Mouse (Mus musculus) liver, embryonic 15.5 days (tissue): ENCODE measurements at regions not wholly inside any gene's neighbourhood (a gene's known extent, or its start where the extent isn't known, plus 50 kb on each side); places are given as distances from the start of the nearest gene placed in this dataset.

ENCODE experiments used
- ATAC-seq: fragments of 200-750 bp; cut with Nextera tagmentation; 2 replicates; pipeline ENCODE4 v1.8.0; 2017; ENCODE audit warnings: moderate number of reproducible peaks, mild to moderate bottlenecking, moderate library complexity; ENCODE audit not compliant: insufficient read depth
- H3K27ac ChIP-seq: fragments of 300-500 bp; sonication (generic); replicated peaks from 2 replicates; pipeline ENCODE4 v1.5.1; 2015; ENCODE audit warnings: mild to moderate bottlenecking, inconsistent platforms
- H3K27me3 ChIP-seq: fragments of 300-500 bp; sonication (generic); 2 replicates; pipeline ENCODE4 v1.6.1; 2015; ENCODE audit warnings: mild to moderate bottlenecking, inconsistent platforms
- H3K36me3 ChIP-seq: fragments of 300-500 bp; sonication (generic); replicated peaks from 2 replicates; pipeline ENCODE4 v1.6.1; 2015; ENCODE audit warnings: moderate library complexity, mild to moderate bottlenecking, inconsistent platforms
- H3K4me1 ChIP-seq: fragments of 300-500 bp; sonication (generic); replicated peaks from 2 replicates; pipeline ENCODE4 v1.6.1; 2015; ENCODE audit warnings: inconsistent platforms
- H3K4me2 ChIP-seq: fragments of 300-500 bp; sonication (generic); 2 replicates; pipeline ENCODE4 v1.6.1; 2015; ENCODE audit warnings: moderate library complexity, mild to moderate bottlenecking, inconsistent platforms
- H3K4me3 ChIP-seq: fragments of 300-500 bp; sonication (generic); replicated peaks from 2 replicates; pipeline ENCODE4 v1.5.1; 2015; ENCODE audit warnings: mild to moderate bottlenecking, inconsistent platforms
- H3K9ac ChIP-seq: fragments of 300-500 bp; sonication (generic); 2 replicates; pipeline ENCODE4 v1.6.1; 2015; ENCODE audit warnings: moderate library complexity, mild to moderate bottlenecking, inconsistent platforms
- H3K9me3 ChIP-seq: fragments of 300-500 bp; sonication (generic); replicated peaks from 2 replicates; pipeline ENCODE4 v1.6.1; 2016; ENCODE audit warnings: inconsistent platforms
- WGBS: fragments of 180-500 bp; shearing (Covaris S2); methylation state at CpG from one replicate; pipeline ENCODE4 v1.1.7; 2015; ENCODE audit warnings: mixed read lengths; ENCODE audit not compliant: insufficient replicate concordance; 5-methylcytosine and 5-hydroxymethylcytosine counted together

DNA sequence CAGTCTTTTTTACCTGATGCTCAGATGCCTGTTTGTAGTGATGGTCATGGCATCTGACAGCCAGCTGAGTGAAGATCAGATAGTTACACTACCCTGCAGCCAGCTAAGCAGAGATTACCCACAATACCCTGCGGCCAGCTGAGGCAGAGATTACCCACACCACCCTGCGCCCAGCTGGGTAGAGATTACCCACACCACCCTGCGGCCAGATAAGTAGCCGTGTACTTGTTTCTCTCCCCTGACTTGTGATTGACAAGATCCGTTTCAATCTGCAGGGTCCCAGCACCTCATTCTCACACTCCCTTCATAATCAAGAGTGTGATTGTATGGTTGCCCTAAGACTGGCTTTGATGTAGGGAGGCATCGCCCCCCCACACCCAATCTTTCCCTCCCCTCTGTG, 195.9 kb upstream of the Kif2a start:
- no peak overlapping the region for H3K4me2 ChIP-seq
- no peak overlapping the region for H3K27ac ChIP-seq
- no peak overlapping the region for H3K4me3 ChIP-seq
- H3K4me1 ChIP-seq: no peaks in the 10 kb centered on the region
- H3K27me3 ChIP-seq: no peaks in the 10 kb centered on the region
- no peaks in the 10 kb centered on the region for H3K9me3 ChIP-seq
- no peak overlapping the region for H3K9ac ChIP-seq
- ATAC-seq: no peak
- 65% methylated on average over 6 of the region's 6 CpGs for WGBS
- no peaks in the 10 kb centered on the region for H3K36me3 ChIP-seq

GRCm38 (mm10) chr13:107213281-107213680, 191.4 kb upstream of the Kif2a start:
- WGBS: 36% methylated on average over 2 of the region's 2 CpGs
- Histone ChIP-seq H3K36me3 (no peaks in the 10 kb centered on the region), H3K9me3 (no peaks in the 10 kb centered on the region), H3K4me1 (no peaks in the 10 kb centered on the region), H3K9ac (no peak overlapping the region), H3K27ac (no peak overlapping the region), H3K4me2 (no peak overlapping the region), H3K27me3 (no peaks in the 10 kb centered on the region), H3K4me3 (no peak overlapping the region)
- ATAC-seq: no peak

DNA sequence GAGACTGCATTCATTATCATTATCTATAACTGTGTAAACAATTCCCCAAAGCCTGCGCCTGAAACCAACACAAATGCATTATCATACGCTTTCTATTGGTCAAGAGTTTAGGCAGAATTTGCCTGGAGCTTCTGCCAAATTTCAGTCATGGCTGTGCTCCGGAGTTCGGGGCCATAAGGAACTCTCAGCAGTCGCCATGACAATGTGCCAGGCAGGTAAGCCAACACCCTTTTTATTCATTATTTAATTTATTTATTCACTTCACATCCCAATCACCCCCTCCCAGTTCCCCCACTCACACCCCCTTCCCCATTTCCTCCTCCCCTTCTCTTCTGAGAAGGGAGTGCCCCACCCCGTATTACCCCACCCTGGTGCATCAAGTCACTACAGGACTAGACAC, 188.8 kb upstream of the Kif2a start:
- H3K9me3 ChIP-seq: no peaks in the 10 kb centered on the region
- no peaks in the 10 kb centered on the region for H3K36me3 ChIP-seq
- no peak overlapping the region for H3K4me3 ChIP-seq
- 52% methylated on average over 6 of the region's 6 CpGs for WGBS
- ATAC-seq: no peak
- H3K4me2 ChIP-seq: no peak overlapping the region
- H3K27ac ChIP-seq: no peak overlapping the region
- no peak overlapping the region for H3K9ac ChIP-seq
- no peaks in the 10 kb centered on the region for H3K4me1 ChIP-seq
- H3K27me3 ChIP-seq: no peaks in the 10 kb centered on the region

- ATAC-seq: no peak
- H3K36me3 ChIP-seq: no peaks in the 10 kb centered on the region
- no peak overlapping the region for H3K4me3 ChIP-seq
- H3K4me2 ChIP-seq: no peak overlapping the region
- H3K9ac ChIP-seq: no peak overlapping the region
- no peaks in the 10 kb centered on the region for H3K27me3 ChIP-seq
- no peaks in the 10 kb centered on the region for H3K9me3 ChIP-seq
- no peak overlapping the region for H3K27ac ChIP-seq
- 65% methylated on average over 20 of the region's 20 CpGs for WGBS
- H3K4me1 ChIP-seq: no peaks in the 10 kb centered on the region
Observed at GRCm38 (mm10) chr13:107207354-107208181, 185.6 kb upstream of the Kif2a start.

- no peak overlapping the region for H3K4me2 ChIP-seq
- no peaks in the 10 kb centered on the region for H3K27me3 ChIP-seq
- H3K27ac ChIP-seq: no peak overlapping the region
- no peak overlapping the region for H3K4me3 ChIP-seq
- no peaks in the 10 kb centered on the region for H3K36me3 ChIP-seq
- H3K9me3 ChIP-seq: no peaks in the 10 kb centered on the region
- H3K9ac ChIP-seq: no peak overlapping the region
- H3K4me1 ChIP-seq: no peaks in the 10 kb centered on the region
- WGBS: 49% methylated on average over 1 of the region's 1 CpGs
- ATAC-seq: no peak
Observed at GRCm38 (mm10) chr13:107199875-107200274, 177.9 kb upstream of the Kif2a start.

- H3K36me3 ChIP-seq: no peaks in the 10 kb centered on the region
- no peak for ATAC-seq
- H3K9ac ChIP-seq: no peak overlapping the region
- no peak overlapping the region for H3K4me2 ChIP-seq
- H3K4me1 ChIP-seq: no peaks in the 10 kb centered on the region
- WGBS: 62% methylated on average over 4 of the region's 4 CpGs
- H3K4me3 ChIP-seq: no peak overlapping the region
- no peaks in the 10 kb centered on the region for H3K9me3 ChIP-seq
- no peaks in the 10 kb centered on the region for H3K27me3 ChIP-seq
- no peak overlapping the region for H3K27ac ChIP-seq
Observed at GRCm38 (mm10) chr13:107193426-107193825, 171.5 kb upstream of the Kif2a start.

GRCm38 (mm10) chr13:107187258-107187878, 165.4 kb upstream of the Kif2a start:
- Histone ChIP-seq H3K4me1 (no peaks in the 10 kb centered on the region), H3K27ac (no peak overlapping the region), H3K9me3 (no peaks in the 10 kb centered on the region), H3K36me3 (no peaks in the 10 kb centered on the region), H3K9ac (no peak overlapping the region), H3K4me2 (no peak overlapping the region), H3K27me3 (no peaks in the 10 kb centered on the region), H3K4me3 (no peak overlapping the region)
- no peak for ATAC-seq
- WGBS: 69% methylated on average over 11 of the region's 11 CpGs

- H3K4me3 ChIP-seq: no peak overlapping the region
- H3K4me2 ChIP-seq: no peak overlapping the region
- no peak overlapping the region for H3K9ac ChIP-seq
- H3K4me1 ChIP-seq: no peaks in the 10 kb centered on the region
- no peak overlapping the region for H3K27ac ChIP-seq
- 12% methylated on average over 6 of the region's 6 CpGs for WGBS
- no peaks in the 10 kb centered on the region for H3K9me3 ChIP-seq
- no peaks in the 10 kb centered on the region for H3K36me3 ChIP-seq
- H3K27me3 ChIP-seq: no peaks in the 10 kb centered on the region
- ATAC-seq: no peak
Observed at GRCm38 (mm10) chr13:107182544-107182943, 160.6 kb upstream of the Kif2a start.

GRCm38 (mm10) chr13:107179551-107179950, 157.6 kb upstream of the Kif2a start:
- no peak overlapping the region for H3K27ac ChIP-seq
- H3K4me1 ChIP-seq: no peaks in the 10 kb centered on the region
- no peaks in the 10 kb centered on the region for H3K9me3 ChIP-seq
- ATAC-seq: no peak
- no peak overlapping the region for H3K4me3 ChIP-seq
- WGBS: 58% methylated on average over 5 of the region's 5 CpGs
- H3K36me3 ChIP-seq: no peaks in the 10 kb centered on the region
- no peak overlapping the region for H3K4me2 ChIP-seq
- H3K27me3 ChIP-seq: no peaks in the 10 kb centered on the region
- H3K9ac ChIP-seq: no peak overlapping the region

DNA sequence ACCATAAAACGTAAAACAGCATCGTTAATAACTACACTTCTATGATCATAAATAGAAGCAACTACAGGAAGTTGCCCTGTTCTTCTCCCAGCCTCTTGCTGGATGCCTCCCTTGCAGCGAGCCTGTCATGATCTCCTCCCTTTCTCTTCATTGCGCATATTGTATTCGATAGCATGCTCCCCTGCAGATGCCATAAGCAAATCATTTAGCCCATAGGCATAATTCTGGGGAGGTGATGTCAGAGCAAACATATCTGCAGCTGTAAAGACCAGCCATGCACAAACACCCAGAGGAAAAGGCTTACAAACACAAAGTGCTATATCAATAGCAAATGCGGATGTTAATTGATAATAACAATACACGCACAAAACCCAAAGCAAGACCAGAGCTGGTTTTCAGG, 155.7 kb upstream of the Kif2a start:
- Histone ChIP-seq H3K27ac (no peak overlapping the region), H3K27me3 (no peaks in the 10 kb centered on the region), H3K4me1 (no peaks in the 10 kb centered on the region), H3K9ac (no peak overlapping the region), H3K36me3 (no peaks in the 10 kb centered on the region), H3K4me2 (no peak overlapping the region), H3K9me3 (no peaks in the 10 kb centered on the region), H3K4me3 (no peak overlapping the region)
- no peak for ATAC-seq
- WGBS: 70% methylated on average over 7 of the region's 7 CpGs

DNA sequence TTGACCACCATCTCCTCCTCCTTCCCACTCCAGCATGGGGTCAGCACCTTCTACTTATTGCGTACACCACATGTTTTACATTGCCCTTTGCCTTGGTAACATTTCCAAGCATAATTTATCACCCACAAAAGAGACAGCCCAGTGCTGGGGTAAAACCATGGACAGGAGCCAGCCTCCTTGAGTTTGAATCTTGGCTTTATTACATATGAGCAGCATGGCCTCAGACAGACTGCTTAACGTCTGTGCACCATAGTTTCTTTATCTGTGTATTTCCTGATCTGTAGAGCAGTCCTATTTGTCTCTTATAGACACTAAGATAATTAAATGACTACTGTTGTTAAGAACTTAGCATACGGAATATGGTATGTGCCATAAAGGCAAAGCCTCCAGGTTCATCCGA, 154.0 kb upstream of the Kif2a start:
- H3K4me1 ChIP-seq: no peaks in the 10 kb centered on the region
- H3K27ac ChIP-seq: no peak overlapping the region
- H3K36me3 ChIP-seq: no peaks in the 10 kb centered on the region
- no peak overlapping the region for H3K9ac ChIP-seq
- H3K4me3 ChIP-seq: no peak overlapping the region
- no peak overlapping the region for H3K4me2 ChIP-seq
- no peak for ATAC-seq
- H3K27me3 ChIP-seq: no peaks in the 10 kb centered on the region
- WGBS: 60% methylated on average over 4 of the region's 4 CpGs
- H3K9me3 ChIP-seq: no peaks in the 10 kb centered on the region
